Mouse (Mus musculus) kidney, postnatal 0 days (tissue): Measurements from ENCODE around the gene Pink1. TPM values are rescaled to one million over a fixed set of nuclear protein-coding genes. Genes with fewer than 3 reads are reported as not detected.

Experiments
- ATAC-seq: fragments of 200-750 bp; cut with Nextera tagmentation; replicated peaks from 2 replicates; pipeline ENCODE4 v1.8.0; 2017; ENCODE audit warnings: low read depth, moderate number of reproducible peaks, moderate TSS enrichment, moderate library complexity; ENCODE audit not compliant: low FRiP score
- DNase-seq: peaks from one replicate; pipeline ENCODE4 v3.0.0-alpha.2; 2016; ENCODE audit warnings: low spot score
- H3K27ac ChIP-seq: fragments of 300-500 bp; sonication (generic); 2 replicates; pipeline ENCODE4 v1.5.1; 2014; ENCODE audit warnings: mild to moderate bottlenecking
- H3K27me3 ChIP-seq: fragments of 300-500 bp; sonication (generic); 2 replicates; pipeline ENCODE4 v1.6.1; 2014; ENCODE audit warnings: low read length, mixed read lengths; ENCODE audit not compliant: insufficient read depth
- H3K36me3 ChIP-seq: fragments of 300-500 bp; sonication (generic); 2 replicates; pipeline ENCODE4 v1.6.1; 2014; ENCODE audit warnings: low read length, mixed read lengths; ENCODE audit not compliant: insufficient read depth
- H3K4me1 ChIP-seq: fragments of 300-500 bp; sonication (generic); replicated peaks from 2 replicates; pipeline ENCODE4 v1.6.1; 2014; ENCODE audit warnings: antibody characterized with exemption, low read length, mixed read lengths; ENCODE audit not compliant: insufficient read depth
- H3K4me2 ChIP-seq: fragments of 300-500 bp; sonication (generic); 2 replicates; pipeline ENCODE4 v1.6.1; 2014; ENCODE audit warnings: mild to moderate bottlenecking, low read length, moderate library complexity, mixed read lengths
- H3K4me3 ChIP-seq: fragments of 300-500 bp; sonication (generic); replicated peaks from 2 replicates; pipeline ENCODE4 v1.5.1; 2014; ENCODE audit warnings: low read depth, low read length
- H3K9ac ChIP-seq: fragments of 300-500 bp; sonication (generic); 2 replicates; pipeline ENCODE4 v1.6.1; 2014; ENCODE audit warnings: low read depth, low read length
- H3K9me3 ChIP-seq: fragments of 300-500 bp; sonication (generic); replicated peaks from 2 replicates; pipeline ENCODE4 v1.6.1; 2016; ENCODE audit warnings: low read length, inconsistent platforms, mixed read lengths
- CTCF ChIP-seq: IDR thresholded peaks from 2 replicates; pipeline ENCODE4 v1.5.1; 2016; ENCODE audit warnings: antibody characterized with exemption, low read depth, mild to moderate bottlenecking, moderate library complexity
- WGBS: fragments of 180-500 bp; shearing (Covaris S2); extraction: QIAGEN DNeasy Blood & Tissue Kit; methylation state at CpG from one replicate; pipeline ENCODE4 v1.1.7; 2014; 5-methylcytosine and 5-hydroxymethylcytosine counted together
- microRNA-seq: library from miRNA; unstranded; fragments of <30 nt; microRNA quantifications from one replicate; pipeline ENCODE4, GENCODE M21; 2016
- polyA plus RNA-seq: library from polyadenylated mRNA; unstranded; fragments of >200 nt; fragmentation: Nextera tagmentation; extraction: Ambion mirVana; gene quantifications from 2 replicates; pipeline ENCODE4 v1.2.1, GENCODE M21; 2015

The Pink1 gene
- polyA plus RNA-seq, 1 experiment from 2014 or later, result 139 TPM

GRCm38 (mm10) chr4:138267869-138268268, 58.2 kb downstream of the Pink1 start:
- Histone ChIP-seq H3K36me3 (no peaks in the 10 kb centered on the region), H3K27me3 (no peaks in the 10 kb centered on the region), H3K4me1 (no peaks in the 10 kb centered on the region), H3K27ac (no peak overlapping the region), H3K4me2 (no peak overlapping the region), H3K4me3 (no peak overlapping the region), H3K9ac (no peak overlapping the region), H3K9me3 (no peaks in the 10 kb centered on the region)
- TF ChIP-seq CTCF, result no peak
- ATAC-seq (no peak), DNase-seq (no peak)
- WGBS, result 77% methylated on average over 10 of the region's 10 CpGs

Small RNA genes lying within 50 kb of the gene (microRNA-seq; reads per million reads assigned to microRNA genes)
- gene Gm27646, result not detected
- gene Mir7019, result 0.80 reads per million

Other genes starting within 250 kb of the Pink1 start
- gene Hp1bp3, start 110.0 kb downstream of the Pink1 start, polyA plus RNA-seq, result 134 and 144 TPM in 2 replicates
- 0.42 and 0.57 TPM in 2 replicates for gene Sh2d5, start 75.9 kb downstream of the Pink1 start, polyA plus RNA-seq
- gene Kif17, start 75.9 kb downstream of the Pink1 start, polyA plus RNA-seq, result 0.66 and 0.80 TPM in 2 replicates
- gene Ddost, start 21.6 kb downstream of the Pink1 start, polyA plus RNA-seq, result 289 and 325 TPM in 2 replicates
- 48.1 and 49.5 TPM in 2 replicates for gene Cda, start 41.7 kb upstream of the Pink1 start, polyA plus RNA-seq
- gene Fam43b, start 70.2 kb upstream of the Pink1 start, polyA plus RNA-seq, result 0.12 and 0.15 TPM in 2 replicates
- gene Mul1, start 108.4 kb upstream of the Pink1 start, polyA plus RNA-seq, result 23.6 and 25.3 TPM in 2 replicates
- gene Camk2n1, start 128.0 kb upstream of the Pink1 start, polyA plus RNA-seq, result 13.8 and 14.5 TPM in 2 replicates